Mouse (Mus musculus): Measurements from ENCODE around the gene Ndufa12. TPM values are rescaled to one million over a fixed set of nuclear protein-coding genes. Genes with fewer than 3 reads are reported as not detected.

Gene Ndufa12
- polyA plus RNA-seq, 1 experiment from 2014 or later = 421 TPM

DNA sequence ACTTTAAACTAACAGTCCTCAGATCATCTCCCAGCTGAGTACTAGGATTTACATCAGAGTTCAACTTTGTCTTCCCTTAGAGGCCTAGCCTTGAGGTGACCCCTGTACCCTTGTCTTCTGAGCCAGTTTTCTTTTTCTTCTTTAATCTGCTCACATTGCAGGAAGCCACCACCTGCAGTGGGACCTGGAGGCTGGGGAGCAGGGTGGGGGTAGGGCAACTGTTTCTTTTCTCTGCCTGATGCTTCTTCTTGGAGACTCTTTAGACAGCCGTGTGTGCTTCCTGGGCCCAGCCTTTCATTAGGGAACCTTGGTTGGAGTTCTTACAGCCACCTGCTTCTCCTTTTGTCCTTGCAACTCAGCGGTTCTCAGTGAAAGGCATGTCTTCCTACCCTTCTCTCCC, 42.8 kb downstream of the Ndufa12 start:
- Histone ChIP-seq H3K27me3 (no peaks in the 10 kb centered on the region), H3K4me1 (peaks cover 8% of the 10 kb centered on the region), H3K4me2 (no peak overlapping the region), H3K9ac (no peak overlapping the region), H3K27ac (no peak overlapping the region), H3K9me3 (replicated peaks) (no peaks in the 10 kb centered on the region), H3K4me3 (replicated peaks) (no peak overlapping the region), H3K36me3 (no peaks in the 10 kb centered on the region)
- 63% methylated on average over 2 of the region's 2 CpGs for WGBS
- ATAC-seq (replicated peaks; ENCODE audit: low FRiP score) = no peak

DNA sequence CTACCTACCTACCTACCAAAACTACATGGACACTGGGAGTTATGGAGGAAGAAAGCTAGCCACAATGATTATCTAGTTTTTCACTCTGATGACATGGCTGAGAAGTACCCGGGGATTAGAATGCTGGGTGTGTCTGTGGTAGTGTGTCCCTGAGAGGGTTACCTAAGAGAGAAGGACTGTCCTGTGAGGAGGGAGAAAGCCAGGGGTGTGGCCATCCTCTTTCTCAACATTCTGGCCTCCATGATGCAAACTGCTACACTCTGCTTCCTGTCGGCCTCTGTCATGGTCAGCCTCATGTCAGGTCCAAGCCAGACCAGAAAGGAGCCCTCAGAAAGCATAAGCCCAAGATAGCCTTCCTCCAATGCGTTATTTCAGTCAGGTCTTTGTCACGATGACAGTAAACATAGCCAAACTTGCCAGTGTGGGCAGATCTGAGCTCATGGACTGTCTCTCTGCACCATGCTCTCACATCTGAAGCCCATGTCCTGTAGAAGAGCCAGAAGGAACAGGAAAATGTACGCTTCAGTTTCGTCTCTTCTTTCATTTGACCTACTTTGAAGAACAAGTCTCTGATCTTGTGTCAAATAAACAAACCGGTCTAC, 49.3 kb downstream of the Ndufa12 start:
- no peaks in the 10 kb centered on the region for H3K36me3 ChIP-seq
- H3K4me3 ChIP-seq (replicated peaks) = no peak overlapping the region
- no peaks in the 10 kb centered on the region for H3K27me3 ChIP-seq
- H3K9me3 ChIP-seq (replicated peaks) = no peaks in the 10 kb centered on the region
- 79% methylated on average over 7 of the region's 7 CpGs for WGBS
- no peak overlapping the region for H3K9ac ChIP-seq
- no peak overlapping the region for H3K4me2 ChIP-seq
- H3K27ac ChIP-seq = no peak overlapping the region
- peaks cover 11% of the 10 kb centered on the region for H3K4me1 ChIP-seq
- ATAC-seq (replicated peaks; ENCODE audit: low FRiP score) = no peak

DNA sequence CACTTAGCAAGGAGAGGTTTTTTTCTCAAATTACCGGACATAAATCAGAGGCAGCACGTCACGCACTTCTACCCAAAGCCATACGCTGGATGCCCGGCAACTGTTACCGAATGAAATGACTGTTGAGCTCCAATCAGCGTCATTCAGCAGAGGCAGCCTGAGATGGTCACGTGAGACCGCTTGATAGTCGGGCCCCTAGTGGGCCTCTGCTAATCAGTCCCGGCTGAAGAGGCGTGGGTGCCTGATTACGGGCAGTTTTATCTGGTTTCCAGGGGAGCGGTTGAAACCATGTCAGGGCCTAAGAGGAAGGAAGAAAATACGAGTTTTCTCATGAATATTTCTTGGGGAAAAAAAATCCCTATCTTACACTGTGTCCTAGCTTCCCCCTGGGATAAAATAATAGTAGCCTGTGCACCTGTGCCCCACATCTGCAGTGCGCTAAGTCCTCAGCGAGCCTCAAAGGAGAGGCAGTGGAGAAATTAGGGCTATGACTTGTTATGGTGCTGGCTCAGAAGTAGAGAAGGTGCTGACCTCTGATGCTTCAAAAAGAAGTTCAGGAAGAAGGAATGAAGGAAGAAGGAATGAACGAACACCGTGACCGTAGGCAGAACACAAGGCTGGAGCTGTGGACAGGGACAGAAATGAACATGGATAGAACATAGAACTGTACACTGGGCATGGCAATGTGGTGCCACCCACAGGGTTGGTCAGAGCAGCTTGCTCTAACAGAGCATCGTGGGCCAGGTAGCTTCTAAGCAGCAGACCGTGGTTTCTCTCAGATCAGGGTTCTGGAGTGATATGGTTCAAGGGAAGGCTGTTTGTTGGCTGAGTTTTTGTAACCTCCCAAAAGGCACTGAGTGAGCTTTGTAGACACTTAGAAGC, 51.3 kb downstream of the Ndufa12 start:
- H3K9me3 ChIP-seq (replicated peaks) = no peaks in the 10 kb centered on the region
- peaks cover 22% of the 10 kb centered on the region for H3K4me1 ChIP-seq
- ATAC-seq (replicated peaks; ENCODE audit: low FRiP score) = peak; percentile 79
- H3K27ac ChIP-seq = peak overlapping the region; percentile 75
- peak overlapping the region; percentile 28 for H3K4me2 ChIP-seq
- no peaks in the 10 kb centered on the region for H3K27me3 ChIP-seq
- no peak overlapping the region for H3K4me3 ChIP-seq (replicated peaks)
- no peak overlapping the region for H3K9ac ChIP-seq
- 37% methylated on average over 22 of the region's 22 CpGs for whole genome bisulfite sequencing
- no peaks in the 10 kb centered on the region for H3K36me3 ChIP-seq

DNA sequence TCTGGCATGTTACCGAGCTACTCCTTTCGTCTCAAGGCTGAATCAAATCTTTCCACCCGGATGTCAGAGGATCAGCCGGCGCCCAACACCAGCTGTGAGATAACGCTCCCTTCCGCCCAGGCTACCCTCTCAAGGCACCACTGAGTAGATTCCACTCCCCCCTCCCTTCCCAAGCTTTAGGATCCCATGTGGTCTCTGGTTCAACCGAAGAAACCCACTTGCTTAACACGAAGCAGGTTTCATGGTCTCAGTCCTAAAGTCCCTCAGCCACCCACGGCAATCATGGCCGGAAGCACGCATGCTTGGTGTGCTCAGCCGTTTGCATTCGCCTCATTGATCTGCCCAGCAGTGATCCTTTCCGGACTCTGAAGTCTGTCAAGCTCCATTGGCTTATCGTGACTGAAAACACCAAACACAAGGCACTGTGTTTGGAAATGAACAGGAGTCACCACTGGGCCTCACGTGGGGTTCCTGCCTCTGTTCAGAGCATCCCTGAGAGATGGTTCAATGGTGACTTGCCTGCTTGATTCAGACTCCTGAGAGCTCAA, 54.8 kb downstream of the Ndufa12 start:
- Histone ChIP-seq H3K9me3 (replicated peaks) (no peaks in the 10 kb centered on the region), H3K4me3 (replicated peaks) (no peak overlapping the region), H3K27me3 (no peaks in the 10 kb centered on the region), H3K9ac (no peak overlapping the region), H3K27ac (peak overlapping the region; percentile 76), H3K4me2 (no peak overlapping the region), H3K36me3 (no peaks in the 10 kb centered on the region), H3K4me1 (peaks cover 22% of the 10 kb centered on the region)
- 53% methylated on average over 17 of the region's 17 CpGs for WGBS
- peak; percentile 38; the same call in 1 of the 2 replicates for ATAC-seq (replicated peaks; ENCODE audit: low FRiP score)

DNA sequence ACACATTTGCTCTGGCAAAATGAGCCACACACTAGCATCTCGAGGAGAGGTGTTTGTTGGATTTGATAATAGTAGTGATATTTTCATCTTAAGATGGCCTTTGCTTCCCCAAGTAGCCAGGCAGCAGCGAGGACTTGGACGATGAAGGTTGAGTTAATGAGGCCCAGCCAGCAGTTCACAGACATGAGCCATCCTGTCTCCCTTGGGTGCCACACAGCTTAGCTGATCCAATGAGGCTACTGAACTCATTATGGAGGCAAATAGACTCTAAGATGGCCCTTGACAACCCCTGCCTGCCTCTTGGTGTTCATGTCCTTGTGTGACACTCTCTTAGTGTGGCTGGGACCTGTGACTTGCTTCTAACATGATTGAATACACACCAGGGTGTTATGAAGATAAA, 56.2 kb downstream of the Ndufa12 start:
- Histone ChIP-seq H3K27ac (no peak overlapping the region), H3K9ac (no peak overlapping the region), H3K36me3 (no peaks in the 10 kb centered on the region), H3K4me3 (replicated peaks) (no peak overlapping the region), H3K9me3 (replicated peaks) (no peaks in the 10 kb centered on the region), H3K4me1 (peaks cover 17% of the 10 kb centered on the region), H3K27me3 (no peaks in the 10 kb centered on the region), H3K4me2 (no peak overlapping the region)
- WGBS = 67% methylated on average over 3 of the region's 3 CpGs
- ATAC-seq (replicated peaks; ENCODE audit: low FRiP score) = no peak

DNA sequence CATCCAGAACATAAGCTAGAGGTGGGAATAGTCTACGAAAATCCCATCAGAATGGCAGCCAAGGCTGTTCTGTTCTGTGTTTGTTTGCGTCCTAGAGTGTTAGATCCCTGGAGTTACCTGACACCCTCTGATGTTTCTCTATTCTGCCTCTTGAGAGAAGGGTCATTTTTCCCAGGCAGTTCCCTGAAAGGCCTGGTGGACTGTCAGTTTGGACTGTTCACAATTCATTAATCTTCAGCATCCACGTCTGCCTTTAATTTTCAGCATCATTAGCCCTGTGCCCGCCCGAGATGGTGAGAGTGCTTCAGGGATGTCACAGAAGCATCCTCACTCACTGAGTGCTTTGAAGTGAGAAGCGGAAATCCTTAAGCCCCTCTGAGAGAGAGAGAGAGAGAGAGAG, 57.2 kb downstream of the Ndufa12 start:
- Histone ChIP-seq H3K9me3 (replicated peaks) (no peaks in the 10 kb centered on the region), H3K27me3 (no peaks in the 10 kb centered on the region), H3K4me3 (replicated peaks) (no peak overlapping the region), H3K27ac (no peak overlapping the region), H3K4me2 (no peak overlapping the region), H3K36me3 (no peaks in the 10 kb centered on the region), H3K4me1 (peaks cover 11% of the 10 kb centered on the region), H3K9ac (no peak overlapping the region)
- 39% methylated on average over 6 of the region's 6 CpGs for WGBS
- peak; percentile 68 for ATAC-seq (replicated peaks; ENCODE audit: low FRiP score)

DNA sequence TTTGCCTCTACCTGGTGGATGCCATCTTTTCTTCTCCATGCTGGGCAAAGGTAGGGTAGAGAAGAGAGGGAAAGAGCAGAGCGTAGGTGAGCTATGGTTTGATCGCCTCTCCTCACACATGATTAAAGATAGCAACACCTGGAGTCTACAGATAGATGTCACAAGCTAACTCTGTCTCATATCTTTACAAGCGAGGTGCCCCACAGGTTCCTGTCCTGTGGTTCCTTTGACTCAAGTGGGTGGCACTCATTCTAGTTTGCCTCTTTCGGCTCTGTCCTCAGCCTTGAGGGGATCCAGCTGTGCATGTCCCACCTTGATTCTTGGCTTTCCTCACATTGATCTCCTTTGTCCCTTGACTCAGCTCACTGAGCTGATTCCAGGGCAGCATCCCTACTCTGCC, 58.0 kb downstream of the Ndufa12 start:
- H3K27ac ChIP-seq = 0 out of 2 replicates have a peak overlapping the region, but pooled peaks have one; percentile 22
- no peaks in the 10 kb centered on the region for H3K36me3 ChIP-seq
- no peak overlapping the region for H3K4me2 ChIP-seq
- H3K4me1 ChIP-seq = peaks cover 11% of the 10 kb centered on the region
- H3K4me3 ChIP-seq (replicated peaks) = no peak overlapping the region
- WGBS = 83% methylated on average over 4 of the region's 4 CpGs
- no peaks in the 10 kb centered on the region for H3K9me3 ChIP-seq (replicated peaks)
- no peak for ATAC-seq (replicated peaks; ENCODE audit: low FRiP score)
- no peak overlapping the region for H3K9ac ChIP-seq
- no peaks in the 10 kb centered on the region for H3K27me3 ChIP-seq

DNA sequence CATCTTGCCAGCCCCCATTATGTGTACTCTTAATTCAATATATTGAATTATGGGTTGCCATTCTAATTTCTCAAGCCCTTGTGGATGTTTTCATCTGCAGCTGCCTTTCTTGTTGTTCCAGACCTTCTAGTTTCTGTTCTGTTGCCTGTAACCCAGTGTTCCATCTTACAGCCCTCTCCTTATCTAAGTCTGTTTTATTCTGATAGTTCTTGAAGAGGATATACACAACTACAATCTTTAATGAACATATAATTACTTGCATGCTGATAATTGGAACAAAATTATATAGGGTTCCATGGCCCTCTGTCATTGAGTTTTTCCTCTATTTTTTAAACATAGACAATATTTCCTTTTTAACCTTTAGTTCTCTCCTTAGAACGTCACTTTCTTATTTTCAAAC, 62.0 kb downstream of the Ndufa12 start:
- no peaks in the 10 kb centered on the region for H3K27me3 ChIP-seq
- H3K9ac ChIP-seq = no peak overlapping the region
- no peak overlapping the region for H3K4me3 ChIP-seq (replicated peaks)
- no peaks in the 10 kb centered on the region for H3K9me3 ChIP-seq (replicated peaks)
- no peak overlapping the region for H3K4me2 ChIP-seq
- no peak for ATAC-seq (replicated peaks; ENCODE audit: low FRiP score)
- no peak overlapping the region for H3K27ac ChIP-seq
- no peaks in the 10 kb centered on the region; the same call in 1 of the 2 replicates for H3K4me1 ChIP-seq
- no peaks in the 10 kb centered on the region for H3K36me3 ChIP-seq
- WGBS = 90% methylated on average over 1 of the region's 1 CpGs

DNA sequence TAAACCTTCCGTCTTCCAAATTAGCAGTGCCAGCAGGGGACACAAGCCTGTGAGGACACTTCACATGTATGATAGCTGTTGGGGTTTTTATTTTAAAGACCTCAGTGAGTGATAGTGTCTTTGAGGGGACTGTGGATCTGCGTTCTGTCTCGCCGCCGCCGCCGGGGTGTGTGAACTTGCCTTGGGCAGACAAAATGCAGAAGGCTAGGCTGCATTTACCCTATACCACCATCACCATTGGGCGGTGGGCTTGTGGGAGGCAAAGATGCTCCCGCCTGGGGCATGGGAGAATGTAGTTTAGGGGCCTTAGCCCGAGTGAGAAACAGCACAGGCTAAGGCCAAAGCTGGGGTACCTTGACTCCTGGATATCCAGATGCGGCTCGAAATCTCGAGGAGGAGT, 64.1 kb downstream of the Ndufa12 start:
- no peak overlapping the region for H3K4me3 ChIP-seq (replicated peaks)
- 91% methylated on average over 13 of the region's 13 CpGs for WGBS
- H3K9me3 ChIP-seq (replicated peaks) = no peaks in the 10 kb centered on the region
- no peak overlapping the region for H3K9ac ChIP-seq
- no peak overlapping the region for H3K4me2 ChIP-seq
- no peak for ATAC-seq (replicated peaks; ENCODE audit: low FRiP score)
- no peaks in the 10 kb centered on the region for H3K27me3 ChIP-seq
- H3K4me1 ChIP-seq = 0 out of 2 replicates have a peak, but pooled peaks cover 3% of the 10 kb centered on the region
- no peaks in the 10 kb centered on the region for H3K36me3 ChIP-seq
- no peak overlapping the region for H3K27ac ChIP-seq

DNA sequence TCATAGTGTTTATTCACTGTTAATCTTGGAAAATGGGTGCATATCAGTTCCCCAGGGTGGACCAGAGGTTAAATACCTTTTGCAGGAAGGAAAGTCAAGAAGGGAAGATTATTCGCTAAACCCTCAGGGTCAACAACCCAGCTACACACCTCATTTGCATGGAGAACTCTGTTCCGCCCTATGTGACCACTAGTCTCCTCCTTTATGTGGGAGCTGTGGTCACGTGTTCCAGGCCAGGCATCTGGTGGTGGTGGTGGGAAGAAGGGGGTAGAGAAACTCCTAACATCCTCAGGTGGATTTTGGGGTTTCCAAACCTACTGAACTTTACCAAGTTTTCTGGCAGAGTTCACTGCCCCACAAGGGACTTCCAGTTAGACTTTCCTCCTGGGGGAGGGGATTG, 64.7 kb downstream of the Ndufa12 start:
- no peaks in the 10 kb centered on the region for H3K36me3 ChIP-seq
- H3K4me3 ChIP-seq (replicated peaks) = no peak overlapping the region
- H3K4me2 ChIP-seq = no peak overlapping the region
- no peak overlapping the region for H3K9ac ChIP-seq
- 0 out of 2 replicates have a peak, but pooled peaks cover 3% of the 10 kb centered on the region for H3K4me1 ChIP-seq
- no peak overlapping the region for H3K27ac ChIP-seq
- ATAC-seq (replicated peaks; ENCODE audit: low FRiP score) = no peak
- no peaks in the 10 kb centered on the region for H3K9me3 ChIP-seq (replicated peaks)
- WGBS = 72% methylated on average over 3 of the region's 3 CpGs
- H3K27me3 ChIP-seq = no peaks in the 10 kb centered on the region

DNA sequence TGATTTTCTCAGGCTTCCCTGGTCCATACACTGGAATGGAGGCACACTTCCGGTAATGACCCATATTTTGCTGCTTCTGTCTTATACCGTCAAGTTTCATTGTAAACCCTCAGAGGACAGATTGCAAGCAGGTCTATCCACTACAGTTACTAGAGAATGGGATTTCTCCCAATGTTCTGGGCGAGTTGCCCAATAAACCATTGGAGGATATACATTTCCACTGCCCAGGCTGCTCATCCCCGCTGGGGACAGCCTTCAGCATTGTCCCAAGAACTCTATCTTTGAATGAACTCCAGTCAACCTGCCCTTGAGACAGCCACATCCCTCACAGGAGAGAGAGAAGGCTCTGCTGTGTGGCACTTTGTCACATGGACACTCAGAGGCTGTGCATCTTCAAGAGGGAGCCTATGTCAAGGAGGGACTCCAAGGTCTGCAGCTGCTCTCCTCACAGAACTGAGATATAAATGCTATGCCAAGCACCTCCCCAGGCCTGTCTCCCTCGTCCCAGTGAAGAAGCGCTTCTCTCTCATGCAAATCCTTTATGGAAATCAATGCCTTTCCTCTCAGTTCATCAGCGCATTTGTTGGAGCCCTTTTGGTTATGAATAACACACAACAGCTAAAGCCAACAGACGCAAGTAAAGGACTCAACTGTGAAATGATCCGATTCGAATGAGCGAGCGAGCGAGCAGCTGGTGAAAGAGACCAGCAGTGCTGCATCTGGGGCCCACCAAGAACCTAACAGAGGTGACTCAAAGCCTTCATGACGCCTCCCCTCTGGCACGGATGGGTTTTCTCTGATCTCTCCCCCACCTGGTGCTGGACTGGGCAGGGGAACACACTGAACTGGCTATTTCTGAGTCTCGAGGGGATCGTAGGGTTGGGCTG, 67.4 kb downstream of the Ndufa12 start:
- H3K9ac ChIP-seq = no peak overlapping the region
- no peaks in the 10 kb centered on the region for H3K9me3 ChIP-seq (replicated peaks)
- H3K36me3 ChIP-seq = no peaks in the 10 kb centered on the region
- H3K27me3 ChIP-seq = no peaks in the 10 kb centered on the region
- H3K4me2 ChIP-seq = no peak overlapping the region
- no peak overlapping the region for H3K4me3 ChIP-seq (replicated peaks)
- ATAC-seq (replicated peaks; ENCODE audit: low FRiP score) = no peak
- H3K4me1 ChIP-seq = 0 out of 2 replicates have a peak, but pooled peaks cover 3% of the 10 kb centered on the region
- WGBS = 71% methylated on average over 17 of the region's 17 CpGs
- no peak overlapping the region for H3K27ac ChIP-seq
